Mouse (Mus musculus) midbrain, embryonic 14.5 days (tissue): ENCODE data around the gene Nsun7. TPM values are rescaled to one million over a fixed set of nuclear protein-coding genes. Genes with fewer than 3 reads are reported as not detected.

Source experiments
- ATAC-seq: fragments of 200-750 bp; cut with Nextera tagmentation; 2 replicates; pipeline ENCODE4 v1.8.0; 2017; ENCODE audit warnings: moderate number of reproducible peaks, moderate library complexity; ENCODE audit not compliant: low FRiP score, low TSS enrichment
- DNase-seq: peaks from one replicate; pipeline ENCODE4 v3.0.0-alpha.2; 2015
- H3K27ac ChIP-seq: fragments of 300-500 bp; sonication (generic); replicated peaks from 2 replicates; pipeline ENCODE4 v1.5.1; 2014; ENCODE audit warnings: mild to moderate bottlenecking, low read depth, low read length, moderate library complexity
- H3K27me3 ChIP-seq: fragments of 300-500 bp; sonication (generic); 2 replicates; pipeline ENCODE4 v1.6.1; 2014; ENCODE audit warnings: low read length, control low read depth, mixed read lengths; ENCODE audit not compliant: control insufficient read depth, insufficient read depth
- H3K36me3 ChIP-seq: fragments of 300-500 bp; sonication (generic); 2 replicates; pipeline ENCODE4 v1.6.1; 2014; ENCODE audit warnings: low read length, control low read depth; ENCODE audit not compliant: control insufficient read depth, insufficient read depth
- H3K4me1 ChIP-seq: fragments of 300-500 bp; sonication (generic); 2 replicates; pipeline ENCODE4 v1.6.1; 2014; ENCODE audit warnings: mild to moderate bottlenecking, antibody characterized with exemption, low read length, control low read depth; ENCODE audit not compliant: control insufficient read depth, insufficient read depth
- H3K4me2 ChIP-seq: fragments of 300-500 bp; sonication (generic); 2 replicates; pipeline ENCODE4 v1.6.1; 2014; ENCODE audit warnings: mild to moderate bottlenecking, low read length, moderate library complexity
- H3K4me3 ChIP-seq: fragments of 300-500 bp; sonication (generic); replicated peaks from 2 replicates; pipeline ENCODE4 v1.5.1; 2014; ENCODE audit warnings: low read depth, low read length
- H3K9ac ChIP-seq: fragments of 300-500 bp; sonication (generic); replicated peaks from 2 replicates; pipeline ENCODE4 v1.6.1; 2014; ENCODE audit warnings: mild to moderate bottlenecking, low read length, moderate library complexity
- H3K9me3 ChIP-seq: fragments of 300-500 bp; sonication (generic); 2 replicates; pipeline ENCODE4 v1.6.1; 2016; ENCODE audit warnings: low read length, control low read depth, mixed read lengths; ENCODE audit not compliant: control insufficient read depth
- WGBS: fragments of 180-500 bp; shearing (Covaris S2); extraction: QIAGEN DNeasy Blood & Tissue Kit; methylation state at CpG from one replicate; pipeline ENCODE4 v1.1.7; 2014; 5-methylcytosine and 5-hydroxymethylcytosine counted together
- polyA plus RNA-seq: library from polyadenylated mRNA; unstranded; fragments of >200 nt; fragmentation: Nextera tagmentation; extraction: Ambion mirVana; gene quantifications from 2 replicates; pipeline ENCODE4 v1.2.1, GENCODE M21; 2014

Nsun7 gene
- polyA plus RNA-seq, 1 experiment from 2014 or later, result 1.7 TPM

- DNase-seq, result no peak
- Histone ChIP-seq H3K4me2 (no peak overlapping the region), H3K4me3 (no peak overlapping the region)
Observed at GRCm38 (mm10) chr5:66345140-66345539, 85.4 kb downstream of the Nsun7 start.

GRCm38 (mm10) chr5:66346756-66347155 lies 87.1 kb downstream of the Nsun7 start:
- H3K4me3 ChIP-seq, result no peak overlapping the region
- ATAC-seq, result no peak
- no peaks in the 10 kb centered on the region for H3K27me3 ChIP-seq
- no peaks in the 10 kb centered on the region for H3K9me3 ChIP-seq
- 93% methylated on average over 6 of the region's 6 CpGs for WGBS
- H3K9ac ChIP-seq, result no peak overlapping the region
- peaks cover under 1% of the 10 kb centered on the region; the same call in 1 of the 2 replicates for H3K4me1 ChIP-seq
- DNase-seq, result no peak
- H3K36me3 ChIP-seq, result no peaks in the 10 kb centered on the region
- no peak overlapping the region for H3K27ac ChIP-seq
- H3K4me2 ChIP-seq, result no peak overlapping the region

More at GRCm38 (mm10) chr5:66345140-66345539, 85.4 kb downstream of the Nsun7 start:
- 70% methylated on average over 3 of the region's 3 CpGs for WGBS
- Histone ChIP-seq H3K9me3 (no peaks in the 10 kb centered on the region), H3K4me1 (peaks cover 15% of the 10 kb centered on the region), H3K9ac (no peak overlapping the region), H3K27me3 (no peaks in the 10 kb centered on the region), H3K36me3 (no peaks in the 10 kb centered on the region), H3K27ac (no peak overlapping the region)
- no peak for ATAC-seq

Other genes starting within 250 kb of the Nsun7 start
- 0.30 and 1.0 TPM in 2 replicates for gene Rbm47, start 86.8 kb upstream of the Nsun7 start, polyA plus RNA-seq